Comparison of ENCODE assay signal across 23 mouse cellular contexts in the genomic region with DNA sequence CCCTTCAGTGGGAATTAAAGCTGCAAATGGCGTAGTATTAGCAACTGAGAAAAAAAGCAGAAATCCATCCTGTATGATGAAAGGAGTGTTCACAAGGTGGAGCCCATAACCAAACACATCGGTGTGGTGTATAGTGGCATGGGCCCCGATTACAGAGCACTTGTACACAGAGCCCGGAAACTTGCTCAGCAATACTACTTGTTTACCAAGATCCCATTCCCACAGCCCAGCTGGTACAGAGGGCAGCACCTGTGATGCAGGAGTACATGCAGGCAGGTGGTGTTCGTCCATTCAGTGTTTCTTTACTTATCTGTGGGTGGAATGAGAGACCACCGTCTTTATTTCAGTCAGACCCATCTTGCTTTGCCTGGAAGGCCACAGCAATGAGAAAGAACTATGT. TPM values are rescaled to one million over a fixed set of nuclear protein-coding genes. Genes with fewer than 3 reads are reported as not detected.
"Had no signal": no experiment of that assay in that cellular context is flagged by ENCODE, and none has a peak within 500 bp of the region (broad histone marks: within the 10 kb centered on the region; RNA-seq: fewer than 3 reads in every experiment).

No protein-coding gene starts in this region.

- H3K4me2 ChIP-seq: heart, embryonic 12.5 days; hindbrain, embryonic 13.5 days; hindbrain, embryonic 15.5 days; kidney, embryonic 15.5 days; limb, embryonic 12.5 days; liver, embryonic 12.5 days had no signal

- H3K36me3 ChIP-seq: heart, embryonic 10.5 days; heart, embryonic 12.5 days; hindbrain, embryonic 13.5 days; hindbrain, embryonic 15.5 days; kidney, embryonic 15.5 days; limb, embryonic 10.5 days; limb, embryonic 12.5 days; liver, embryonic 12.5 days had no signal

- H3K4me3 ChIP-seq: gastrocnemius, adult 2 months; heart, adult 2 months; heart, embryonic 10.5 days; heart, embryonic 12.5 days; hindbrain, embryonic 13.5 days; hindbrain, embryonic 15.5 days; kidney, embryonic 15.5 days; left cerebral cortex, adult 2 months; limb, embryonic 10.5 days; limb, embryonic 12.5 days; liver, embryonic 12.5 days had no signal

- H3K27me3 ChIP-seq: heart, embryonic 12.5 days; hindbrain, embryonic 13.5 days; hindbrain, embryonic 15.5 days; kidney, embryonic 15.5 days had no signal

- ATAC-seq: hindbrain, postnatal 0 days; intestine, embryonic 16.5 days; liver, embryonic 12.5 days had no signal

- DNase-seq: gastrocnemius, adult 2 months; gastrocnemius, postnatal 10 days; gastrocnemius, postnatal 25 days; heart, adult 2 months; heart, postnatal 10 days; kidney, adult 11 months; kidney, adult 8-10 months; kidney, postnatal 14 days; kidney, postnatal 36 days; liver had no signal

- H3K9ac ChIP-seq: heart, embryonic 12.5 days; hindbrain, embryonic 13.5 days; hindbrain, embryonic 15.5 days; kidney, embryonic 15.5 days; limb, embryonic 12.5 days; liver, embryonic 12.5 days had no signal

- H3K9me3 ChIP-seq: heart, embryonic 10.5 days; hindbrain, embryonic 13.5 days; hindbrain, embryonic 15.5 days; limb, embryonic 10.5 days; limb, embryonic 12.5 days had no signal

- H3K27ac ChIP-seq: gastrocnemius, adult 2 months; heart, adult 2 months; heart, embryonic 10.5 days; hindbrain, embryonic 13.5 days; hindbrain, embryonic 15.5 days; hindbrain, postnatal 0 days; kidney, embryonic 15.5 days; kidney, postnatal 0 days; left cerebral cortex, adult 2 months; limb, embryonic 10.5 days; limb, embryonic 12.5 days; liver, embryonic 12.5 days had no signal

RNA-seq across cellular contexts. Expression of a gene that starts 48.4 kb away (rescaled TPM):
- total RNA-seq: gastrocnemius, adult 2 months had no signal
- polyA plus RNA-seq: large intestine, adult 2 months had no signal
